Mouse (Mus musculus) heart, embryonic 14.5 days (tissue): ENCODE results near the gene Satb2. TPM values are rescaled to one million over a fixed set of nuclear protein-coding genes. Genes with fewer than 3 reads are reported as not detected.

ENCODE experiments used
- ATAC-seq: fragments of 200-750 bp; cut with Nextera tagmentation; 2 replicates; pipeline ENCODE4 v1.8.0; 2017; ENCODE audit warnings: low read depth, moderate TSS enrichment; ENCODE audit not compliant: insufficient number of reproducible peaks, insufficient read depth, low FRiP score
- H3K27ac ChIP-seq, 2 experiments: fragments of 200-500 bp in 1 of 2; fragments of 300-500 bp in 1 of 2; sonication (generic) in 1 of 2; replicated peaks in 1 of 2; 2 replicates each; pipeline ENCODE4 v1.5.1; 2012 to 2014; ENCODE audit warnings: low read depth in 2 of 2, low read length in 2 of 2, control low read depth in 1 of 2, mild to moderate bottlenecking in 1 of 2, mixed read lengths in 1 of 2; ENCODE audit not compliant: control insufficient read depth in 1 of 2, insufficient read depth in 1 of 2
- H3K27me3 ChIP-seq: fragments of 300-500 bp; sonication (generic); 2 replicates; pipeline ENCODE4 v1.6.1; 2014; ENCODE audit warnings: mild to moderate bottlenecking, low read length, control low read depth; ENCODE audit not compliant: control insufficient read depth, insufficient read depth
- H3K36me3 ChIP-seq: fragments of 300-500 bp; sonication (generic); 2 replicates; pipeline ENCODE4 v1.6.1; 2014; ENCODE audit warnings: mild to moderate bottlenecking, control low read depth, low read length, mixed read lengths; ENCODE audit not compliant: control insufficient read depth, insufficient read depth
- H3K4me1 ChIP-seq, 2 experiments: fragments of 200-500 bp in 1 of 2; fragments of 300-500 bp in 1 of 2; sonication (generic) in 1 of 2; 2 replicates each; pipeline ENCODE4 v1.6.1; 2012 to 2014; ENCODE audit warnings: low read length in 2 of 2, control low read depth in 1 of 2, mixed read lengths in 1 of 2; ENCODE audit not compliant: control insufficient read depth in 2 of 2, insufficient read depth in 2 of 2
- H3K4me2 ChIP-seq: fragments of 300-500 bp; sonication (generic); 2 replicates; pipeline ENCODE4 v1.6.1; 2014; ENCODE audit warnings: mild to moderate bottlenecking, low read length
- H3K4me3 ChIP-seq, 2 experiments: fragments of 200-500 bp in 1 of 2; fragments of 300-500 bp in 1 of 2; sonication (generic) in 1 of 2; 2 replicates each; pipeline ENCODE4 v1.5.1; 2012 to 2014; ENCODE audit warnings: low read length in 2 of 2, mild to moderate bottlenecking in 2 of 2, control low read depth in 1 of 2, low read depth in 1 of 2, moderate library complexity in 1 of 2; ENCODE audit not compliant: control insufficient read depth in 1 of 2, insufficient read depth in 1 of 2
- H3K9ac ChIP-seq: fragments of 300-500 bp; sonication (generic); 2 replicates; pipeline ENCODE4 v1.6.1; 2014; ENCODE audit warnings: mild to moderate bottlenecking, low read length
- H3K9me3 ChIP-seq: fragments of 300-500 bp; sonication (generic); 2 replicates; pipeline ENCODE4 v1.6.1; 2016; ENCODE audit warnings: low read length, control low read depth; ENCODE audit not compliant: control insufficient read depth
- WGBS: fragments of 180-500 bp; shearing (Covaris S2); extraction: QIAGEN DNeasy Blood & Tissue Kit; methylation state at CpG from one replicate; pipeline ENCODE4 v1.1.7; 2014; 5-methylcytosine and 5-hydroxymethylcytosine counted together
- polyA plus RNA-seq: library from polyadenylated mRNA; unstranded; fragments of >200 nt; fragmentation: Nextera tagmentation; extraction: Ambion mirVana; gene quantifications from 2 replicates; pipeline ENCODE4 v1.2.1, GENCODE M21; 2014

Satb2 gene
- polyA plus RNA-seq, 1 experiment from 2014 or later = 0.08 TPM

GRCm38 (mm10) chr1:56914279-56914678, 64.2 kb downstream of the Satb2 start:
- H3K9ac ChIP-seq = no peak overlapping the region
- no peak for ATAC-seq
- H3K9me3 ChIP-seq = no peaks in the 10 kb centered on the region
- H3K4me2 ChIP-seq = no peak overlapping the region
- no peaks in the 10 kb centered on the region for H3K27me3 ChIP-seq
- 79% methylated on average over 6 of the region's 6 CpGs for WGBS
- H3K4me3 ChIP-seq = no peak overlapping the region
- H3K36me3 ChIP-seq = no peaks in the 10 kb centered on the region
- no peak overlapping the region for H3K27ac ChIP-seq
- H3K4me1 ChIP-seq = no peaks in the 10 kb centered on the region

GRCm38 (mm10) chr1:56900706-56901287, 77.7 kb downstream of the Satb2 start:
- Histone ChIP-seq H3K36me3 (no peaks in the 10 kb centered on the region), H3K27ac (no peak overlapping the region), H3K4me2 (no peak overlapping the region), H3K9me3 (no peaks in the 10 kb centered on the region), H3K4me3 (no peak overlapping the region), H3K27me3 (no peaks in the 10 kb centered on the region), H3K9ac (no peak overlapping the region), H3K4me1 (no peaks in the 10 kb centered on the region)
- ATAC-seq = no peak
- WGBS = 66% methylated on average over 3 of the region's 3 CpGs

- no peaks in the 10 kb centered on the region for H3K36me3 ChIP-seq
- no peaks in the 10 kb centered on the region for H3K9me3 ChIP-seq
- no peak overlapping the region for H3K4me3 ChIP-seq
- no peak for ATAC-seq
- no peak overlapping the region for H3K27ac ChIP-seq
- H3K27me3 ChIP-seq = no peaks in the 10 kb centered on the region
- no peaks in the 10 kb centered on the region for H3K4me1 ChIP-seq
- 81% methylated on average over 9 of the region's 9 CpGs for WGBS
- no peak overlapping the region for H3K4me2 ChIP-seq
- no peak overlapping the region for H3K9ac ChIP-seq
Observed at GRCm38 (mm10) chr1:56900187-56900586, 78.3 kb downstream of the Satb2 start.

DNA sequence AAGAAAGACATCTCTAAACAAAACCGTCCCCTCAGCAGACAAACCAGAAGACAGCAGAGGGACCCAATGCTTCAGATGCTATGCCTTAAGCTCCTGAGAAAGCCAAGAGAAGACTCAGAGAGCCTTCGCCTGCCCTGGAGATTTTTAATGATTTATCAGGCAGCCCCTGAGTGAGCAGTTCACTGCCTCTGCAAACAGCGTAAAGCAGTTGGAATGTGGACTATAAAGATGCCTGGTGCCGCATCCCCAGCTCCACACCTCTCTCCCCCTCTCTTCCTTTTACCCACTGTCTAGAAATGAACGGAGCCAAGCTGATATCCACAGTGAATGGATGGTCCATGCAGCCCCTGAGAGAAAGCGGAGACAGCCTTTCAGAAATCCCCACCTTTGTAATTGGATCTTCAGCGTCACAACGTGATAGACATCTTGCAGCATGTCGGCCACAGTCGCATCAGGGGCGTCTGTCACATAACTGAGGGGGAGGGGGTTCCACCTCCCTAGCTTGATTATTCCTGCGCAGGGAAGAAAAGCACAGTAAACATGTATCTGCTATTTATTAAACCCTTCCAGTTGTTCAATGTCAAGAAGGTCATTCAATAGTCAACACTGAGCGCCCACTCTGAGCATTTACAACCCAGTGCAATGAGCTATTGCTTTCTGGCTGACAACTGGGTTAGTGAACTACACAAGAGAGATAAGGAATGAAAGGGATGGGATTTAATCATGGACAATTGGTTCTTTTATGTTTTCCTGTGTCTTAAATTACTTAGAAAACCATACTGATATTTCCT, 79.6 kb downstream of the Satb2 start:
- H3K9me3 ChIP-seq = no peaks in the 10 kb centered on the region
- H3K4me3 ChIP-seq = no peak overlapping the region
- 50% methylated on average over 13 of the region's 13 CpGs for WGBS
- ATAC-seq = no peak
- no peak overlapping the region for H3K9ac ChIP-seq
- H3K4me1 ChIP-seq = no peaks in the 10 kb centered on the region
- no peaks in the 10 kb centered on the region for H3K36me3 ChIP-seq
- H3K4me2 ChIP-seq = 0 out of 2 replicates have a peak overlapping the region, but pooled peaks have one; percentile 13
- no peaks in the 10 kb centered on the region for H3K27me3 ChIP-seq
- H3K27ac ChIP-seq = no peak overlapping the region

DNA sequence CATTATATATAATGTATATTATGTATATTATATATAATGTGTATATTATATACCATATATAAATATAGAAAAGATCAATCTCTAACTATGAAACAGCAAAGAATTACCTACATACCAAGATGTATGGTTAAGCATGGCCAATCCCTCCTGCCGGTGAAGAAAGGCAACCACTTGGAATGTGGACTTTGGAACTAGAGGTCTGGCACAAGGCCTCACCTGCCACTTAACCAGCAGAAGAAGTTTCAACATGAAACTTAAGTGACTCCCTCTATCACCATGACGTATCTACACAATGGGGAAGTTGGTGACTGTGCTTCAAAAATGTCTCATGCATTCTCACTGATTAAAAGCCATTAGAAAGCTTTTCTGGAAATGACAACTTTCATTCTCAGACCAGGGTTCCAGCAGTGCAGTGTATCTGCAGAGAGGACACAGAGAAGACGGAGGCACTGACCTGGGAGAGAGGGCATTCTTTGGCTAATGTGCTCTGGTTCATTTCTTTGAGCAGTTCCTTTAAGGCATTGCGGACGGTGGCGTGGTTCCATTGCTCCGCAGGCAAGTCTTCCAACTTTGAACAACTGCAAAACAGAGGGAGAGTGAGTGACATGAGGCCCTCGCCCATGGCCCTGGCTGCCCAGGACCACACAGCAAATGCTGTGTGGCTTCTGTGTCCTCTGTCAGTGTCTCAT, 80.8 kb downstream of the Satb2 start:
- H3K27me3 ChIP-seq = no peaks in the 10 kb centered on the region
- H3K4me1 ChIP-seq = no peaks in the 10 kb centered on the region
- ATAC-seq = no peak
- H3K9ac ChIP-seq = no peak overlapping the region
- 88% methylated on average over 8 of the region's 8 CpGs for WGBS
- no peaks in the 10 kb centered on the region for H3K9me3 ChIP-seq
- no peak overlapping the region for H3K4me2 ChIP-seq
- no peak overlapping the region for H3K4me3 ChIP-seq
- no peak overlapping the region for H3K27ac ChIP-seq
- H3K36me3 ChIP-seq = no peaks in the 10 kb centered on the region

DNA sequence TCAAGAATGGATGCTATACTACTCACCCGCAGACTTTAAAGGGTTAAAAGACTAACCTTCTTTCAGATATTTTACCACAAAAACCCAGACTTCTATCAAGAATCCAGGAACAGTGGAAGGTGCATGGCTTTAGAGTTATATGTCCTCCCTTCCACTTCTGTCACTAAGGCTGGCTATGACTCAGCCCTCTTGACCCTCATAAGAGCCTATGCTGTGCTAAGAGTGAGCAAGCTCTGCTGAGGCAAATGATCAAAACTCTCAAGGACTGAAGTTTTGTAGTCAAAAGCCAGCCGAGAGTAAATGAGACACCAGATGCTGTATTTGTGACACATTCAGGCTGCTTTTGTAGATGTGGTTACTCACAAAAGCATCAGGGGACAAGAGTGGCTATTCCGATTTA, 81.8 kb downstream of the Satb2 start:
- Histone ChIP-seq H3K9ac (no peak overlapping the region), H3K27ac (no peak overlapping the region), H3K4me2 (no peak overlapping the region), H3K4me1 (no peaks in the 10 kb centered on the region), H3K27me3 (no peaks in the 10 kb centered on the region), H3K36me3 (no peaks in the 10 kb centered on the region), H3K9me3 (no peaks in the 10 kb centered on the region), H3K4me3 (no peak overlapping the region)
- WGBS = 84% methylated on average over 3 of the region's 3 CpGs
- no peak for ATAC-seq

DNA sequence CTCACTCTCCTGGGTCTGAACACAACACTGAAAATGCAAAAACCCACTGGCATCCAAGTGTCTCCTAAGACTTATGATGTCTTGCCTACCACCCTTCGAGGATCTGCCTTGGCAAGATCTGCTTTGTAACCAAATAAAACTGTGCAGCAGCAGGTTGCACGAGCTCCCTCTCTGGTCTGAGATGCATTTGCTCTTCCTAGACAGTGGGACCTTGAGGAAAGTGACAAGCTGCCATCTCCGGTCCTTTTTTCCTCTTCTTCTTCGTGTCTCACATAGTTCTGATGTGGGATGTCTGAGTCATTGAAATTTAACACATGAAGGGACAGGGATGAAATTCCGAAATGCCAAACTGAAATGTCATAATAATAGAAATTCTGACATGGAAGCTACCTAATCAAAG, 85.7 kb downstream of the Satb2 start:
- no peaks in the 10 kb centered on the region for H3K4me1 ChIP-seq
- H3K27ac ChIP-seq = no peak overlapping the region
- no peak for ATAC-seq
- no peaks in the 10 kb centered on the region for H3K9me3 ChIP-seq
- WGBS = 82% methylated on average over 5 of the region's 5 CpGs
- no peak overlapping the region for H3K9ac ChIP-seq
- no peaks in the 10 kb centered on the region for H3K36me3 ChIP-seq
- no peak overlapping the region for H3K4me2 ChIP-seq
- no peak overlapping the region for H3K4me3 ChIP-seq
- H3K27me3 ChIP-seq = no peaks in the 10 kb centered on the region
